Mouse (Mus musculus) kidney, adult 2 months (tissue): ENCODE data around the gene Gabrb1.

ENCODE experiments used
- CTCF ChIP-seq: fragments of 200-500 bp; conservative IDR thresholded peaks from 2 replicates; pipeline ENCODE4 v1.5.1; 2011; ENCODE audit warnings: low read depth, mild to moderate bottlenecking, control low read depth, low read length, moderate library complexity, mixed read lengths; ENCODE audit not compliant: insufficient read depth, insufficient read length
- POLR2A ChIP-seq: fragments of 200-500 bp; IDR thresholded peaks from one replicate; pipeline ENCODE4 v1.6.1; 2011; ENCODE audit warnings: low read depth, low read length, control low read depth

- TF ChIP-seq CTCF (no peak), POLR2A (no peak)
Measured at GRCm38 (mm10) chr5:72064079-72064478, 406.2 kb downstream of the Gabrb1 start.
